Mouse (Mus musculus): ENCODE measurements around the gene Gm28374.
"Not testable (repeated sequence)": the region's sequence is repeated elsewhere in the genome, so short reads cannot be mapped to it uniquely, and the experiment has no call there.

The Gm28374 gene

GRCm38 (mm10) chr19:6054296-6054695 lies 27.8 kb downstream of the Gm28374 start:
- no peak for DNase-seq

DNA sequence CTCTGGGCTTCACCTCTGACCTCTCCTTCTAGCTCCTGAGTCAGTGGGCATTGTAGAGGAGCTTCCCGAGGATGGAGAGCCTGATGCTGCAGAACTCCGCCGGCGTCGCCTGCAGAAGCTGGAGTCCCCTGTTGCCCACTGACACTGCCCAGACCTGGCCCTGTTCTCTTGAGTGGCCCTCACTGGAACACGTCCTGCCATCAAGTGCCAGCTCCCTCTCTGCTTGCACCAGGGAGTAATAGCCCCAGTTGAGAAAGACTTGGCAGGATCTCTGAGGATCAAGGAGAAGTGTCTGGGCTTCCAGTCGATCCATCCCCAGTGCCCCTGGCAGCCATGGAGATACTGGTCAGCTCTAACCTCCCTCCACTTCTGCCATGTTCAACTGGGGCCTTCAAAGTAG lies 29.5 kb downstream of the Gm28374 start:
- DNase-seq, result no peak

- no peak for DNase-seq
Measured at GRCm38 (mm10) chr19:6048681-6049410, 33.2 kb downstream of the Gm28374 start.

GRCm38 (mm10) chr19:6047899-6048166 lies 34.2 kb downstream of the Gm28374 start:
- DNase-seq, result no peak

DNA sequence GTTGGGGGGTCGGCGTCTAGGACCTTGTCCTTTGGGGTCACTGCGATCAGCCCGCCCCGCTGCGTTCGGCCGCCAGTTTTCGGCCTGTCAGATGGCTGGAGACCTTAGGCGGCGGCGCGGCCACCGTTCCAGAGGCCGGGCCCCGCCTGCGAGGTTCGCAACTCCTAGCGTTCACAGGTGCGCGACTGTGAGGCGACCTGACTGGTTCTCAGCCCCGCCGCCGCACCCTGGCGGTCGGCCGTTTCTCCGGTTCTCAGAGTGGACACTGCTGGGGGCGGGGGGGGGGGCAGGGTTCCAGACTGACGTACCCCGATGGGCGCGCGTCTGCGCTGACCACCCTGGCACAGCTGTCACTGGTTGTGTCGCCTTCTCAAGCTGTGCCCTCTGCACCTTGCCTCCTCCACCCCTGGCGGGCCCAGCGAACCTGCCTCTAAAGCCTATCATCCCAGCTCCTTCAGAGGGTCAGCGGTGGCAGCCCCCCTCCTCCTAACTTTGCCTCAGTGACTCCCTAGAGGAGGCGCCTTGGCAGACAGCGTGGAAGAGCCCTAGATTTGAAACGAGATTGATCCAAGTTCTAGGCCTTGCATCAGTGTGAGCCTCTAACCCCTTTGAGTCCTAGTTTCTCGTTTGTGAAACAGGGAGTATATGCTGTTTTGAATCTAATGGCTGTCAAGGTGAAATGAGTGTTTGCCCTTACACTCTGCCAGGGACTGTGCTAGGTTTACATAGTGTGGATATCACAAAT lies 34.7 kb downstream of the Gm28374 start:
- DNase-seq, result no peak

DNA sequence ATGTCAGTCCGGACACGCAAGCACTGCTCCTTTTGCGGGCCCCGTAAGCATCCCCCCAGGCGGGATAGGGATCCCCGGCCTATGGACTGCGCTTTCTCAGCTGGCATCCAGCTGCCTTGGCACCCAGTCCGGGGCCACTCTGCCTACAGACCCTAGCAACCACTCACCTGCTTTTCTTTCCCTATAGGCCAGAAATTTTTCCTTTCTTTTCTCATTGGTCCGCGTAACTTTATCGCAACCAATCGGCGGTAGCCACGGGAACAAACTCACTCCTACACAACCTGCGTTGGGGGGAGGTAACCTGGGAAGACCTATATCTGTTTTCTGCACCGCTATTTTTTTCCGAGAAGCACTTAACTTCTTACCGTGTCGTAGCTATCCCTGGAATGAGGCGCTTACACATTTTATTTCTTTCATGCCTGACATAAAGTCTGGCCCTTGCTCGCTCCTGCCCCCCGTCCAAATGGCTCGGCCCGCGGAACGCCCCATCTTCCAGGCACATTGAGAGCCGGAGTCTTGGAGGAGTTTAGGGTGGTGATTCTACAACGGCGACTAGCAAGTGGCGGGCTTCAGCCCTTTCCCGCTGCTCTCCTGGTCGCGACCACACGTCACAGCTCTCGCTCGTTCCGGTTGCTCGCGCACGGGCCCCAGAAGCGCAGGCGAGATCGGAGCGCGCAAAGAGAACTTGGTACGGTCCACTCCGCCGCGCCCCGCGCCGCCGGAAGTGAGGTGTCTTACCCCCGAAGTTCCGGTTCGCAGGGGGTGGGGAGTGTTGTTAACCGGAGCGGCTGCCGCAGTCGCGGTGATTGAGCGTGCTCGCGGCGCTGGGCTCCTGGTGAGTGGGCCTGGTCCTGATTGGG lies 35.5 kb downstream of the Gm28374 start, which contains the start of gene Syvn1:
Gene Syvn1 (plus strand): TSS at position 283 of the 860 bp plus-strand sequence.
- peak; percentile 88 to 89 for DNase-seq

GRCm38 (mm10) chr19:6045366-6046293 lies 36.4 kb downstream of the Gm28374 start:
- DNase-seq, result no peak

DNA sequence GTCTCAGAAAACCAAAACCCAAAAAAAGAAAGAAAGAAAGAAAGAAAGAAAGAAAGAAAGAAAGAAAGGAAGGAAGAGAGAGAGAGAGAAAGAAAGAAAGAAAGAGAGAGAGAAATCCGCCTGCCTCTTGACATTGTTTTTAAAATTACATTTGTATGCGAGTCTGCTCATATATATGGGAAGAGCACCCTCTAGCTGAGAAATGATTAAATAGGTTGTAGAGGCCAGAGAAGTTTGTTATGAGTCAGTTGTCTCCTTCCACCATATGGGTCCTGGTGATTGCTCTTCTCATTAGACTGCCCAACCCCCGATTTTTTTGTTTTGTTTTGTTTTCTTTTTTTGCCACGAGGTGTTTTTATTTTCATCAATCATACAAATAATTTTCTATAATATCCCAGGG lies 38.0 kb downstream of the Gm28374 start:
- not testable (repeated sequence) for DNase-seq

DNA sequence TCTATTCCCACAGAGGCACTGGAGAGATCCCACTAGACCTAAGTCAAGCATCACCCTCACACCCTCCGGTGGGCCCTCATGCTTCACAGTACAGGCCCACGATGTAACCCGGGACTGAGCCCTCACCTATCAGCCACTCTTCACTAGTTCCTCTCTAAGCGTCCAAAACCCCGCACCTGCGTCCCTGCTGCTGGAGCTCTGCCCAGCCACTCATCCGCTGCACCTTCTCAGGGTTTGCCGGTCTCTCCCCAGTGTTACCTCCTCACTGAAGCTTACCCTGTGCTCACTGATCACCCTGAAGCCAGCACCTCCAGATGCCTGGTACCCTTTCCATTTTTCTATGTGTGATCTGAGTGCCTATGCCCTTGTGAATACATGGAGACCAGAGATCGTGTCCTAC lies 39.8 kb downstream of the Gm28374 start:
- no peak for DNase-seq

GRCm38 (mm10) chr19:6040002-6040401 lies 42.1 kb downstream of the Gm28374 start:
- DNase-seq, result no peak

GRCm38 (mm10) chr19:6038326-6038725 lies 43.7 kb downstream of the Gm28374 start:
- no peak for DNase-seq

DNA sequence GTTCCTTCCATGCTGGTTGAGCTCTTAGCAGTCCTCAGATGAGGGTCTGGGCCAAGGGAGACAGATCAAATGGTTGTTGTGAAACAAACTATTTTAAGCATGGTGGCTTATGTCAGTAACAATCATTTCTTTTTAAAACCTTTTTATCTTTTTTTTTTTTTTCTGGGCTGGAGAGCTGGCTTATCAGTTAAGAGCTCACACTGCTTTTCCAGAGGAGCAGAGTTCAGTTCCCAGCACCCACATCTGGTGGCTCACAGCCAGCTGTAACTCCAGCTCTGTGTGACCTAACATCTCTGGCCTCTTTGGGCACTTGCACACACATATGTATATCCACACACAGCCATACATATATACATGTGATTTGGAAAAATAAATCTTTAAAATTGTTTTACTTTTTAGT lies 44.4 kb downstream of the Gm28374 start:
- no peak for DNase-seq

DNA sequence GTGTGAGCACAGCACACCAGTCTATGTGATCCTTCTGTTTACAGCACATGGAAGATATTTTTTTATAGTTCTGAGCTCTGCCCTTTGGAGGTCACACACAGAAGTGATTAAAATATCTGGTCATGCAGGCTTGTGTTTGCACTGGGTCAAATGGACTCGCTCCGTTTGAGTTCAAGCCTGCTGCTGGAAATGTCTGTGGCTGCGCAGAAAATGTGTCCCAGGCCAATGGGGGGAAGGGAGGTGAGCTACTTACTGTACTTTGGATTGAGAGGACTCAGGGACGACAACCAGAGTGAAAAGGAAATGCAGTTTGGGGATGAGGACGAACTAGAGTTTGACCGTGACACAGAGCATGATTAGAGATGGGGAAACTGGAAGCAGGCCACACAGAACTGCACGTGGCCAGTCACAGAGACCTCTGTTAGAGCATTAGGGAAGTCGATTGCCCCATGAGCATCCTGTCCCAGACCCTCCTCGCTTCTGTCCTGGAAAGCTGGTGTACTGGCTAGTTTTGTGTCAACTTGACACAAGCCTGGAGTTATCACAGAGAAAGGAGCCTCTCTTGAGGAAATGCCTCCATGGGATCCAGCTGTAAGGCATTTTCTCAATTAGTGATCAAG lies 46.0 kb downstream of the Gm28374 start:
- DNase-seq, result no peak

DNA sequence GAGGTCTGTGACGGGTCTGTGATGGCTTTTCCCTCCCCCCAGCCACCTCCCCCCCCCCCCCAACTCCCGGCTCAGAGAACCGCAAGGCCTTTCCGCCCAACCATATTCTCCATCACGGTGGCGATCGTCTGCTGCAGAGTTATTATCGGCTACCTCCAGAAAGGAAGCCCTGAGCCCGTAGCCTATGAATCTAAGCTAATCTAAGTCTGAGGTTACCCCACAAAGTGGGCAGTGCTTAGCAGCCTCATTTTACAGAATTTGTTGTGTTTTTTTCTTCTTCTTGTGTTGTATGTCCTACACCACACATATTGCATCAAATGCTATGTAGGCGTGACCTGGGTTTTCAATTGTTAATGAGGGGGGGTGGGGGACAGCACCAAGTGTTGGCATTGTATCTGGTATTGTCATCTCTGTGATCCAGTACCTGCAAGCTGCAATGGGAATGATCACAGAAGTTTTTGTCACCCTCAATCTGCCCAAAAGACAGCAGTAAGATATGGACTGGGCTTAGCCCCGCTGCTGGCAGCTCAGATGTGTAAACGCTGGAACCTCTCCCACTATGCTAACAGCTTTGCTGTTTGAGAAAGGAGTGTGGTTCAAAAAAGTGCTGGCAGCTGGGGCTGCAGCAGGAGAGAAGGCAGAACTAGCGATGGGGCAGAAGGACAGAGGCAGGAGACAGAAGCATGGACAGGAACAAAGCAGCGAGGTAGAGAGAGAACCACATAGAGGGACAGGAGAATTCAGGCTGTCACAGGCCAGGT lies 51.4 kb downstream of the Gm28374 start:
- no peak for DNase-seq

DNA sequence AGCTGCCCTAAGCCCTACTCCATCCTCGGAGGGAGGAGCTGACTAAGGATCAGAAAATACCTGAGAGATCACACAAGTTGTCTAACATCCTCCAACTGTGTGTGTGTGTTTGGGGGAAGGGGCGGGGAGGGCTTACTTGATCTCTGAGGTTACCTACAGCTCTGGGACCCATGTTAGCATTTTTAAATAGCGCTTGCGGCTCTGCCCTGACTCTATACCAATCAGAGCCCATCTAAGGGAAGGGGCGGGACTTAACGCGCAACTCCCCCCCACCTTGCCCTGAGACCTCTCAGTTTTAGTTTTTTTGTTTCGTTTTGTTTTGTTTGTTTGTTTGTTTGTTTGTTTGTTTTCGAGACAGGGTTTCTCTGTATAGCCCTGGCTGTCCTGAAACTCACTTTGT lies 52.6 kb downstream of the Gm28374 start:
- no peak for DNase-seq

- no peak for DNase-seq
Measured at GRCm38 (mm10) chr19:6028991-6029390, 53.1 kb downstream of the Gm28374 start.

Measured in thymus, postnatal 36 days (tissue).